Mouse (Mus musculus): Measurements from ENCODE around the gene Zcchc3. TPM values are rescaled to one million over a fixed set of nuclear protein-coding genes. Genes with fewer than 3 reads are reported as not detected.

Zcchc3 gene
- polyA plus RNA-seq, 1 experiment from 2014 or later, result 15.7 TPM

- Histone ChIP-seq H3K4me1 (replicated peaks; ENCODE audit: control insufficient read depth, insufficient read depth, low read length) (no peaks in the 10 kb centered on the region; the same call in 1 of the 2 replicates), H3K27me3 (replicated peaks; ENCODE audit: control insufficient read depth, insufficient read depth, low read length) (no peaks in the 10 kb centered on the region), H3K27ac (ENCODE audit: low read depth, low read length) (peak overlapping the region; percentile 60; the same call in 1 of the 2 replicates), H3K4me3 (ENCODE audit: low read depth, low read length) (peak overlapping the region; percentile 90), H3K9me3 (ENCODE audit: control insufficient read depth) (no peaks in the 10 kb centered on the region; the same call in 1 of the 2 replicates), H3K9ac (ENCODE audit: low read depth, low read length) (peak overlapping the region; percentile 40; the same call in 1 of the 2 replicates), H3K36me3 (ENCODE audit: control insufficient read depth, insufficient read depth) (no peaks in the 10 kb centered on the region), H3K4me2 (replicated peaks; ENCODE audit: low read depth) (peak overlapping the region; percentile 86)
- no peak for TF ChIP-seq CTCF (IDR thresholded peaks at IDR 0.05; ENCODE audit: low read depth)
- 6% methylated on average over 15 of the region's 15 CpGs for WGBS
- ATAC-seq, result peak; percentile 19; the same call in 1 of the 2 replicates
Observed at GRCm38 (mm10) chr2:152412526-152413157, 2.2 kb downstream of the Zcchc3 start.

GRCm38 (mm10) chr2:152411471-152411870 lies 3.4 kb downstream of the Zcchc3 start:
- H3K4me1 ChIP-seq (replicated peaks; ENCODE audit: control insufficient read depth, insufficient read depth, low read length), result no peaks in the 10 kb centered on the region; the same call in 1 of the 2 replicates
- H3K4me2 ChIP-seq (replicated peaks; ENCODE audit: low read depth), result peak overlapping the region; percentile 86
- no peaks in the 10 kb centered on the region for H3K36me3 ChIP-seq (ENCODE audit: control insufficient read depth, insufficient read depth)
- H3K9ac ChIP-seq (ENCODE audit: low read depth, low read length), result no peak overlapping the region
- peak overlapping the region; percentile 78; the same call in 1 of the 2 replicates for H3K27ac ChIP-seq (ENCODE audit: low read depth, low read length)
- ATAC-seq, result no peak
- H3K9me3 ChIP-seq (ENCODE audit: control insufficient read depth), result no peaks in the 10 kb centered on the region; the same call in 1 of the 2 replicates
- 39% methylated on average over 7 of the region's 7 CpGs for WGBS
- no peaks in the 10 kb centered on the region for H3K27me3 ChIP-seq (replicated peaks; ENCODE audit: control insufficient read depth, insufficient read depth, low read length)
- no peak overlapping the region for H3K4me3 ChIP-seq (ENCODE audit: low read depth, low read length)
- TF ChIP-seq CTCF (IDR thresholded peaks at IDR 0.05; ENCODE audit: low read depth), result no peak

GRCm38 (mm10) chr2:152410971-152411371 lies 3.9 kb downstream of the Zcchc3 start:
- TF ChIP-seq CTCF (IDR thresholded peaks at IDR 0.05; ENCODE audit: low read depth), result no peak
- Histone ChIP-seq H3K4me2 (replicated peaks; ENCODE audit: low read depth) (peak overlapping the region; percentile 86), H3K9ac (ENCODE audit: low read depth, low read length) (no peak overlapping the region), H3K9me3 (ENCODE audit: control insufficient read depth) (no peaks in the 10 kb centered on the region; the same call in 1 of the 2 replicates), H3K36me3 (ENCODE audit: control insufficient read depth, insufficient read depth) (no peaks in the 10 kb centered on the region), H3K27me3 (replicated peaks; ENCODE audit: control insufficient read depth, insufficient read depth, low read length) (no peaks in the 10 kb centered on the region), H3K27ac (ENCODE audit: low read depth, low read length) (peak overlapping the region; percentile 78), H3K4me1 (replicated peaks; ENCODE audit: control insufficient read depth, insufficient read depth, low read length) (no peaks in the 10 kb centered on the region; the same call in 1 of the 2 replicates), H3K4me3 (ENCODE audit: low read depth, low read length) (no peak overlapping the region)
- peak; percentile 15; the same call in 1 of the 2 replicates for ATAC-seq
- 10% methylated on average over 15 of the region's 15 CpGs for WGBS

GRCm38 (mm10) chr2:152409781-152410180 lies 5.0 kb downstream of the Zcchc3 start:
- Histone ChIP-seq H3K36me3 (ENCODE audit: control insufficient read depth, insufficient read depth) (no peaks in the 10 kb centered on the region), H3K27ac (ENCODE audit: low read depth, low read length) (no peak overlapping the region), H3K9me3 (ENCODE audit: control insufficient read depth) (no peaks in the 10 kb centered on the region), H3K27me3 (replicated peaks; ENCODE audit: control insufficient read depth, insufficient read depth, low read length) (no peaks in the 10 kb centered on the region), H3K9ac (ENCODE audit: low read depth, low read length) (no peak overlapping the region), H3K4me1 (replicated peaks; ENCODE audit: control insufficient read depth, insufficient read depth, low read length) (no peaks in the 10 kb centered on the region; the same call in 1 of the 2 replicates), H3K4me3 (ENCODE audit: low read depth, low read length) (no peak overlapping the region), H3K4me2 (replicated peaks; ENCODE audit: low read depth) (no peak overlapping the region)
- no peak for ATAC-seq
- TF ChIP-seq CTCF (IDR thresholded peaks at IDR 0.05; ENCODE audit: low read depth), result no peak
- WGBS, result 77% methylated on average over 6 of the region's 6 CpGs

GRCm38 (mm10) chr2:152406126-152406525 lies 8.7 kb downstream of the Zcchc3 start:
- H3K4me2 ChIP-seq (replicated peaks; ENCODE audit: low read depth), result peak overlapping the region; percentile 62
- WGBS, result under 1% methylated on average over 19 of the region's 19 CpGs
- H3K4me1 ChIP-seq (replicated peaks; ENCODE audit: control insufficient read depth, insufficient read depth, low read length), result no peaks in the 10 kb centered on the region; the same call in 1 of the 2 replicates
- no peak overlapping the region for H3K9ac ChIP-seq (ENCODE audit: low read depth, low read length)
- no peaks in the 10 kb centered on the region for H3K9me3 ChIP-seq (ENCODE audit: control insufficient read depth)
- no peaks in the 10 kb centered on the region for H3K27me3 ChIP-seq (replicated peaks; ENCODE audit: control insufficient read depth, insufficient read depth, low read length)
- H3K4me3 ChIP-seq (ENCODE audit: low read depth, low read length), result peak overlapping the region; percentile 25
- peak; percentile 22 for TF ChIP-seq CTCF (IDR thresholded peaks at IDR 0.05; ENCODE audit: low read depth)
- ATAC-seq, result peak; percentile 97
- no peak overlapping the region for H3K27ac ChIP-seq (ENCODE audit: low read depth, low read length)
- H3K36me3 ChIP-seq (ENCODE audit: control insufficient read depth, insufficient read depth), result no peaks in the 10 kb centered on the region

- Histone ChIP-seq H3K9me3 (ENCODE audit: control insufficient read depth) (no peaks in the 10 kb centered on the region), H3K4me2 (replicated peaks; ENCODE audit: low read depth) (peak overlapping the region; percentile 85), H3K9ac (ENCODE audit: low read depth, low read length) (peak overlapping the region; percentile 18), H3K27me3 (replicated peaks; ENCODE audit: control insufficient read depth, insufficient read depth, low read length) (no peaks in the 10 kb centered on the region), H3K4me3 (ENCODE audit: low read depth, low read length) (peak overlapping the region; percentile 74), H3K36me3 (ENCODE audit: control insufficient read depth, insufficient read depth) (no peaks in the 10 kb centered on the region), H3K27ac (ENCODE audit: low read depth, low read length) (peak overlapping the region; percentile 47; the same call in 1 of the 2 replicates), H3K4me1 (replicated peaks; ENCODE audit: control insufficient read depth, insufficient read depth, low read length) (no peaks in the 10 kb centered on the region)
- no peak for ATAC-seq
- 3% methylated on average over 13 of the region's 13 CpGs for WGBS
- TF ChIP-seq CTCF (IDR thresholded peaks at IDR 0.05; ENCODE audit: low read depth), result no peak
Observed at GRCm38 (mm10) chr2:152399122-152399542, 15.7 kb downstream of the Zcchc3 start.

All from intestine, postnatal 0 days (tissue).